Mouse (Mus musculus) Muller cell, postnatal 12 days (primary cell): Measurements from ENCODE around the gene Pcdh15.

Experiments
- DNase-seq: peaks from one replicate; pipeline ENCODE4 v3.0.0-alpha.2; 2015; ENCODE audit errors: inconsistent ontology term

The Pcdh15 gene

DNA sequence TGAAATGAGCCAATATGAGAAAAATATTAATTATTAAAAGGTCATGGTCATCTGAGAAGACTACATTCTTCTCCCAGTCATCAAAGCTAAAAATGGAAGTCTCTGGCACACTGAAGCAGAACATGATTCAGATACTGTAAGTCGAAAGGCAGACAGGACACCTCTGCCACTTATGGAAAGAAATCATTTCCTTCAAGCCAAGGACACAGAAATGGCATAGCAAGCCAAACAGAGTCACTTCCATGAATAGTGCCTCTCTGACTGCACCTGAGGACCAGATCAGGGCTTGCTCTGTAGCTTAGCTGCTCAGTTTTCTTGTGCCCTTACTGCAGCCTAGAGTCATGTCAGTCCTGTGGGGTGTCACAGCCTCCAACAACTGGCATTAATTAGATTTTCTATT is 234.3 kb downstream of the Pcdh15 start:
- DNase-seq, result no peak

- no peak for DNase-seq
These were observed 279.9 kb downstream of the Pcdh15 start for GRCm38 (mm10) chr10:73379001-73379400.

DNA sequence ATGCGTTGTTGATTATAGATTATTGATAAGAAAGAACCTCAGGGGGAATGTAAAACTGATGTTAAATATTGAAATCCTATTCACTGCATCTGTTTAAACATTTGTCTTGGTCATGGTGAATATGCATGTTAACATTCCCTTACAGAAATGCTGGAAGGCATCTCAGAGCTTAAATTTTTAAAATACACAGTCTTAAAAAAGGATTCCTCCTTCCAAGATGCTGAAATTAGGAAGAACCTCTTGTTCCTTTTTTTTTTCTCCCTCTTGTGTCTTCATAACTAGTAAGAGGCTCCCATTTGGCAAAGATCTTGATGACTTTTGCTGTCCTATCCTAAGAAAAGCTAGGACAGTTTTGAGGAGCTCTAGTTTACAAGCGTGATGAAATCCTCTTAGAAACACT is 284.9 kb downstream of the Pcdh15 start:
- no peak for DNase-seq

DNA sequence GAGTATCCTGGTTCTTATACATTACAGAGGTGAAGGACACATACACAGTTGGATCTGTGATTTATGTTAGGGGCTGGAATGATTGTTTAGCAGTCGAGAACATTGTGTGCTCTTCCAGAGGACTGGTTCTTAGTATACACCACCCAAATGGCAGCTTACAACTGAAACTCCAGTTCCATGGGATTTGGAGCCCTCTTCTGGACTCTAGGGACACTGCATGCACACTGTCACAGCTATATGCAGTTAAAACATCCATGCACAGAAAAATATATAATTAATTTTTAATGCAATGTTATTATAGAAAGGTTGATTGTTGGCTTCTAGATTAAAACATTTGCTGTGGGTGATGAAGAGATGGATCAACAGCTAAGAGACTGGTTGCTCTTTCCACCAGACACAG is 301.3 kb downstream of the Pcdh15 start:
- no peak for DNase-seq

DNA sequence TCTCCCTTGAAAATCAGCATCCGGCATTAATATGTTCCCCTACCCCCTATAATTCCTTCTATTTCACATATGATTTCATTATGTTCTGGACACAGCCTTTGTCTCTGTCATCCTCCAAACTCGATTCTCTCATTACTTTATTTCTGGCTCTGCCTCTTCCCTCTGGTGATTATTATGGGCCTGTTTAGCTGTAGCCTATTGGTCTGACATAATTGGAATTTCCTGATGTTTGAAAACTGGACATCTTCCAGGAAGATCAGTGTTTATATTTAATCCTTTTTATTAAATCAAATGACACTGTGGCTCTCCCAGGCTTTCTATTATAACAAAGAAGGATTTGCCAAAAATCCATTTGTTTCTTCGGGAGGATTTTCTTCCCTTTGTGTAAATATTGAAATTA is 326.3 kb downstream of the Pcdh15 start:
- DNase-seq, result no peak

GRCm38 (mm10) chr10:73431345-73431744 is 332.2 kb downstream of the Pcdh15 start:
- DNase-seq, result no peak

GRCm38 (mm10) chr10:73484082-73484481 is 384.9 kb downstream of the Pcdh15 start:
- DNase-seq, result peak; percentile 73

DNA sequence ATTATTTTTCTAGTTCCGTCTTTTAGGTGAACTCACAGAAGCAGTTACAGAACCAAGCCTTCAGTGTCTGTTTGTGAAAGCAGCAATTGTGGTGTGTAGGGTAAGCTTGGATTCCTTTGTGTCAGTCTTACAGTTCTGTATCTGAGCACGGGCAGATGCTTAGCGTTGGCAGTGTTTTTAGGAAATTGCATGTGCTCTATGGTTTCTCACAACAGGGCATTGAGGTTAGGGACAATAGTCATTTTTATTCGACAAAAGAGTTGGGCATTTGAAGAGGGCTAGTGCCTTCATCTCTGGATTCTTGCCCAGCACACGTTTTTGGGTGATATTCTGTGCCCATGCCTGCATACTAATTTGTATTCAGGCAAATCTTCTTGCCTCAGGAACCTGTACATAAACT is 392.5 kb downstream of the Pcdh15 start:
- no peak for DNase-seq

DNA sequence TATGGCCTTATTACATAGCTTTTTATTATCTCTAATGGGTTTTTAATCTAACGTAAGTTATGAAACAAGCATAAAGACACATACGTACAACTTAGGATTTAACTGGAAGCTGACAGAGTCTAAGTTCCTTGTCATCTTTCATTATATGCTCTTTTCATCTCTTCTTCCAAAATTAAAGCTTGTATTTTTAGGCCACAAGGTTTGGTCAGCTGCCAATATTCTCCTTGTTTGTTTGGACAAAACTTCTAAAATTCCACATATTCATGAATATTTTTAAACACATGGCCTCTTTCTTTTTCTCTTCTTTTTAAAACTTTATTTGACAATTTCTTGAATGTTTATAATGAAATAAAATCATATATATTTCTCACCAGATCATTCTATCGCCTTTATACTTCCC is 415.7 kb downstream of the Pcdh15 start:
- DNase-seq, result peak; percentile 3

DNA sequence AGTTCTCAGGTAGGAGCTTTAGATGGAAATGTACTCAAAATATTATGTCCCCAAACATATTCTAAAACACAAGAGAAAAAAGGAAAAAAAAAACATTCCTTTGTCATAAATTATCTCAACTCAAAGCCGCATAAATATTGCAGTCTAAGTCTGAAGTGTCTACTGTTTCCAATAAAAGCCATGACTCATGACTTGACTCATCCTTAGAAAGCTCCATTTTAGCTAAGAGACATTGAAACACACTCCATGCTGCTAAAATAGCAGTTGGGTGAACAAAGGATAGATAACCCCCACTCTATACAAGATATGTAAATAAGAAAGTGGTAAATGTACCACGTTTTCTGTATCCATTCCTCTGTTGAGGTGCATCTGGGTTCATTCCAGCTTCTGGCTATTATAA is 416.6 kb downstream of the Pcdh15 start:
- peak; percentile 25 for DNase-seq

DNA sequence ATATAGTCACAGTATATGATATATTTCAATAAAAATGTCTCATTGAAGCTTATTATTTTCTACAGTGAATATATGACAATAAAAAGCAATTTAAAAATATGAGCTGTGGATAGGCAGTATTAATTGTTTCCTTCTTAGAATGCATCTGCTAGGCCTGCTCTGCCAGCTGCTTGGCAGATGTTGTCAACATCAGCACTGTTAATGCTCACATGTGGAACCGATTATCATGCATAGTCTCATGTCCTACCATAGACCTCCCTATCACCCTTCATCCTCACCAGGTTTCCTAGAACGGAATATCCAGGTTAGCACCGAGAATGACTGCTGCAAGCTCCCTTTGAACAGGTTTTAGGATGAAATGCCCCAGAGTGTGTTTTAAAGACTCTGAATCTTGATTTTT is 420.3 kb downstream of the Pcdh15 start:
- DNase-seq, result no peak

DNA sequence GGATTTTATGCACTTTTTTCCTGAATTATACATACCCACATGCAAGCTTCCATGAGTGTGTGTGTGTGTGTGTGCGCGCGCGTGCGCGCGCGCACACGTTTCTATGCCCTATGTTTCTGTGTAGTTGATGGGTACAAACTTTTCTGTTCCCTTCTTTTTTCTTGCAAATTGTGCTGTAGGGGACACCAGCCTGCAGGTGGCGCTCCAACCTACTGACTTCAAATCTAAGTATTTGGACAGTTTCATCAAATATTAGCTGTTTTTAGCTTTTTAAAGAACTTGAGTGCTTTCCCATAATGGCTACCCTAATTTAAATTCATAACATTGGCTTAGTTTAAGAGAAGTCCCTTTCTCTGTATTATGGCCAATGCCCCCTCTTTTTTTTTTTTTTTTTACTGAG is 453.7 kb downstream of the Pcdh15 start:
- no peak for DNase-seq

DNA sequence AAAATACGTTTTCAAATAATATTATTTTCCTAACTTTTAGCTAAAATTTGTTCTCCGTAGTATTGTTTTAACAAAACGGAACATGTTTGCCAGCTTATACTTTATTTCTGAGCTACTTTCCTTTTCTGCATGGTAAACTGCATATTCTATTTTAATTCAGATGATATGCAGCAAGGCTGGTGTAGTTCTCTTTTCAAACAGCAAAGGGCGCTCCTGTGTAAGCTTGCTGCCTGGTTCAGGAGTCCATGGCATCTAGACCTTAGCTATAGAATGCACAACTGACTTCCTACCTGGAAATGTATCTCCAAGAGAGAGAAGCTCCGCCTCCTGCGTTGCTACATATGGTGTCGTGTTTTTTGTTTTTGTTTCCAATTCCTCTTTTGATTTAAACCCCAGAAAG is 465.1 kb downstream of the Pcdh15 start:
- DNase-seq, result no peak

DNA sequence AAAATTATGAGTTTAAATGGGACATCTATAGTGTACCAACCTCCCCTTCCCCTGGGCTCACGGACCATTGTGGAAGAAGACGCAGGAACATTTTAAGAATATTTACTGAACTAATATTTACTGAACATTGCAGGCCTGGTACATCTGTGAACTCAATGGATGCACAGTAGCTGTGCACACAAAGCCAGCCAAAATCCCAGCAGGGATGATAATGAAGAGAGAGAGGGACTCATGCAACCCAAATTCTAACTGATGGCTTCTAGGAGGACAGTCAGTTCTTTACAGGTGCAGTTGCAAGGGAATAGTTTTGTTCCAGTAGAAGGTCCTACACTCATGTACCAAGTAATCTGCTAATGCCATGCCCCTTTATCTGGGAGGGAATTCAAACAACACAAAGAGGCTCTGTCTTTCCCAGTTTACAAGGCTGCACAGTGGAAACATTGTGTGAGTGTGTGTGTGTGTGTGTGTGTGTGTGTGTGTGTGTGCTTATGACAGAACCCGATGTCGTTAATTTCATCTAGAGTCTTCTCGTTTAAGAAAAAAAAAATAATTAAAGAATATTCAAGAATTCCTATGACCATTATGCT is 475.7 kb downstream of the Pcdh15 start:
- DNase-seq, result no peak

- peak; percentile 86 for DNase-seq
These were observed 568.4 kb downstream of the Pcdh15 start for GRCm38 (mm10) chr10:73667501-73667900.

DNA sequence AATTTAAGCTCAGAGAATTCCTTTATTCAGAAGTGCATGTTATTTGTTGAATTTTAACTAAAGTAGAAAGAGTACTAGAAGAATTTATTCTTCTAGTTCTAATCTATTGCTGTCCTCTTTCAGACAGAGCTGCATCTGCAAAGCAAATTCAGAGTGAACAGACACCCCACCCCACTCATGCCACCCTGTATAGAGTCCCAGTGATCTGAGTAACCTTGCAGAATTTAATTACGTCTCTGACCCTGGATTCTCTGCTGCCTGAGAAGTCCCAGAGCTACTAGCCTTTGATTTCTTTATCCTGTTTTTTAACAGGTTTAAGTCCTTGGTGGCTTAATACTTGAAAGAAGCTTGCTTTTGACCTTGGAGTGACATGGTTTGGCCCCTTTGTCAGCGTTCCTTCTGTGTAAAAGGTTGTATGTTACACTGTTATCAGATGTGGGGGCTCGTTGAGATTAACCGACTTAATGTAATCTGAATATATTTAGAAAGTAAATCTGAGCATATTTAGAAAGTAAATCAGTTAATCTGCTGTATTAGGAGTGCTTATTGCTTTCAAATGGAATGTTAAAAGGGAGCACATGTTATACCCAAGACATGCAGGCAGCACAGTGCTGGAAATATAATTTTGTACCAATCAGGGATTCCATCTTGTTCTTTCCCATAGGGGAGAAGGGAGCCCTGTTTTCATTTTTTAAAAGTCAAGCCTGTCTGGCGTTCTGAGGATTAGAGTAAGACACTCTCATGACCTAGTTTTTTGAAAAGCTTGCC is 601.6 kb downstream of the Pcdh15 start:
- DNase-seq, result no peak

GRCm38 (mm10) chr10:73725566-73726240 is 626.6 kb downstream of the Pcdh15 start:
- DNase-seq, result no peak

GRCm38 (mm10) chr10:73733246-73733645 is 634.1 kb downstream of the Pcdh15 start:
- DNase-seq, result no peak

DNA sequence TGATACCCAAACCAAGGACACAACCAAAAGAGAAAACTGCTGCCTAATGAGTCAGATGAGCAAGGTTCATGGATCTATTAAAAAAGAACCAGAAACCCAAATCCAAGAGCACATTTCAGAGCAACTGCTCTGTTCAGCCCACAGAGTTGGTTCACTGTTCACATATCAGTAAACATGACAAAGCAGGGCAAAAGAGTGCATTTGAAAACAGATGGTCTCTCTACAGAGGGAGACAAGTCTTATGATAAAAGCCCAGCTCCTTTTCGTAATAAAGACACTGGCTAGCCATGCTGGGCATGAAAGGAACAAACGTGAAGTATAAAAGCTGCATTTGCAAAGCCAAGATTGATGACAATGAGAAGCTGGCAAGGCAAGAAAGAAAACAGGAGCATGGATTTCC is 649.9 kb downstream of the Pcdh15 start:
- peak; percentile 62 for DNase-seq

DNA sequence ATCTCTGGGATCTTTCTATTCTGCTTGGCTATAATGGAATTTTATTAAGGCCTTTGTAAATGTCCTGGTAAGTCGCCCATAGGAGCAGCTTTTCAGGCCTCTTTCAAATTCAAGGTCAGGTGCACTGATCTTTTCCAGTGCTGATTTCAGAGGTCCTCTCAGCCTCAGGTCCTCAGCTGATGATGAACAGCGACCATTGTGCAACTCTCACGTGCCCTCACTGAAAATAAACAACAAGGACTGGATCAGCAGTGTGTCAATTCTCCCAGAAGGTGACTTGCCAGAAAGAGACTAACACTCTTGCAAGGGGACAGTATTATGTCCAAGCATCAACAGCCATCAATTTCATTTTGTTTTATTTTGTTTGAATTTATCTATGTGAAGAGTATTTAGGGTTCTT is 654.7 kb downstream of the Pcdh15 start:
- no peak for DNase-seq

DNA sequence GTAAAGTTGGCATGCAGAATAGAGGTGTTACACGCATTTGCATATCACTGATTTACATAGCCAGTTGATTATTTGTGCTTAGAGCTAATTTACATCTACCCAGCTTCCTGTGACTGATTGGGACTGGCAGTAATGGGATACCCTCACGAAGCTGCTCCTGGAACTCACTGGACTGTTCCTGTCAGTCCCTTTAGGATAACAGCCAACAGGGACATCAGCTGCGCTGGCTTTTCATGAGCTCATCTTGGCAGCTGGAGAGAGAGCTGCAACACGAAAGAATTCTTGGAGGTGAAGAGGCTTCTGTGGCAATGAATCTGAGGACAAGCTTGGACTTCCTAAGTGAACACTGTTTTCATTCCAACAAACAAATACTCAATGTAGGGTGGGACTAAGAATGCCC is 683.8 kb downstream of the Pcdh15 start:
- peak; percentile 32 for DNase-seq

DNA sequence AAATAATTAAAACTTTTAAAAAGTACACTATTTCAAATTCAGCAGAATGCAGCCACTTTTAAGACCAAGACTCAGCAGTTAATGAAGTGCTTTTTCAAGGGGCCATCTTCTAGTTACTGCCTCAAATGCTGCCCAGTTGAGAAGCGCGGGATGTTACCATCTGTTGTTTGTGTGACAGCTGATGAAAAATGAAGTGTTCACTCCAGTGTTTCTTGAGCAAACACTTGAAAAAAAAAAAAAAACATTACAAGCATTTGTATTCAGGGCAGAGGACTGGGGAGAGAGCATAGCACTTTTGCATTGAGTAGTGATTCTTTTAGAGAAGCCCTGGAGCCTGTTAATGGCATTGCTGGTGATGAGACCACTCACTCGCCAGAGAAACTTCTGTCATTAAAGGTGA is 689.0 kb downstream of the Pcdh15 start:
- no peak for DNase-seq

DNA sequence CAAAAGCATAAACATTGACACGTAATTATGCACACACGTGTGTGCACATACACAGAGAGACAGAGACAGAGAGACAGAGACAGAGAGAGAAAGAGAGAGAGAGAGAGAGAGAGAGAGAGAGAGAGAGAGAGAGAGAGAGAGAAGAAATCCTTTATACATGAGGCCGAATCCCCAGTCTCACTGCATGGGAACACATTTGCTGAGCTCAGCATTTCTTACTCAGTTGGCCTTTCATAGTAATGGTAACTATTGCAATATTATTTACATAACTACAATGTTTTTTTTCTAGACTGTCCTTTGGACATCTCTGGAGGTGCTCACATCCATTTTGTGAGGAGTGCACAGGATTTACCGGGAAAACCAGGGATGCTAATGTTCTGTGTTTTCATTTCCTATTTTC is 705.9 kb downstream of the Pcdh15 start:
- DNase-seq, result no peak
